Mouse (Mus musculus) limb, embryonic 10.5 days (tissue): Measurements from ENCODE around the gene Prim2. TPM values are rescaled to one million over a fixed set of nuclear protein-coding genes. Genes with fewer than 3 reads are reported as not detected.
A peak's percentile ranks its signal among the peaks of the same experiment; 100 is the strongest.

ENCODE experiments used
- DNase-seq: peaks from one replicate; pipeline ENCODE4 v3.0.0-alpha.2; 2017; ENCODE audit warnings: low spot score
- H3K27ac ChIP-seq: fragments of 300-500 bp; sonication (generic); 2 replicates; pipeline ENCODE4 v1.5.1; 2016; ENCODE audit warnings: mild to moderate bottlenecking
- H3K27me3 ChIP-seq: fragments of 300-500 bp; sonication (generic); 2 replicates; pipeline ENCODE4 v1.6.1; 2016; ENCODE audit warnings: low read depth, mild to moderate bottlenecking; ENCODE audit not compliant: poor library complexity, severe bottlenecking
- H3K36me3 ChIP-seq: fragments of 300-500 bp; sonication (generic); 2 replicates; pipeline ENCODE4 v1.6.1; 2016; ENCODE audit warnings: mild to moderate bottlenecking, moderate library complexity
- H3K4me1 ChIP-seq: fragments of 300-500 bp; sonication (generic); 2 replicates; pipeline ENCODE4 v1.6.1; 2016
- H3K4me3 ChIP-seq: fragments of 300-500 bp; sonication (generic); 2 replicates; pipeline ENCODE4 v1.5.1; 2016; ENCODE audit warnings: mild to moderate bottlenecking, moderate library complexity
- H3K9me3 ChIP-seq: fragments of 300-500 bp; sonication (generic); replicated peaks from 2 replicates; pipeline ENCODE4 v1.6.1; 2016; ENCODE audit warnings: mild to moderate bottlenecking
- WGBS: fragments of 180-500 bp; shearing (Covaris S2); methylation state at CpG from one replicate; pipeline ENCODE4 v1.1.7; 2016; 5-methylcytosine and 5-hydroxymethylcytosine counted together
- polyA plus RNA-seq: library from polyadenylated mRNA; unstranded; fragments of >200 nt; fragmentation: Nextera tagmentation; extraction: Ambion mirVana; gene quantifications from 2 replicates; pipeline ENCODE4 v1.2.1, GENCODE M21; 2016

Prim2 gene
- polyA plus RNA-seq, 1 experiment from 2014 or later = 54.5 TPM

GRCm38 (mm10) chr1:33480382-33480781 is 189.2 kb downstream of the Prim2 start:
- Histone ChIP-seq H3K27ac (no peak overlapping the region), H3K4me1 (no peaks in the 10 kb centered on the region), H3K9me3 (no peaks in the 10 kb centered on the region), H3K4me3 (no peak overlapping the region), H3K27me3 (no peaks in the 10 kb centered on the region), H3K36me3 (0 out of 2 replicates have a peak, but pooled peaks cover 17% of the 10 kb centered on the region)
- WGBS = 85% methylated on average over 7 of the region's 7 CpGs
- no peak for DNase-seq

GRCm38 (mm10) chr1:33471069-33471468 is 198.5 kb downstream of the Prim2 start:
- WGBS = 94% methylated on average over 6 of the region's 6 CpGs
- no peak overlapping the region for H3K27ac ChIP-seq
- DNase-seq = no peak

GRCm38 (mm10) chr1:33470222-33470621 is 199.4 kb downstream of the Prim2 start:
- WGBS = 94% methylated on average over 8 of the region's 8 CpGs
- peaks cover 12% of the 10 kb centered on the region for H3K36me3 ChIP-seq
- no peak overlapping the region for H3K27ac ChIP-seq
- peaks cover 11% of the 10 kb centered on the region for H3K4me1 ChIP-seq
- H3K4me3 ChIP-seq = no peak overlapping the region
- H3K27me3 ChIP-seq = no peaks in the 10 kb centered on the region
- no peak for DNase-seq
- H3K9me3 ChIP-seq = no peaks in the 10 kb centered on the region

More at GRCm38 (mm10) chr1:33471069-33471468, 198.5 kb downstream of the Prim2 start:
- H3K9me3 ChIP-seq = no peaks in the 10 kb centered on the region
- H3K4me1 ChIP-seq = peaks cover 4% of the 10 kb centered on the region; the same call in 1 of the 2 replicates
- H3K27me3 ChIP-seq = no peaks in the 10 kb centered on the region
- peaks cover 12% of the 10 kb centered on the region for H3K36me3 ChIP-seq
- H3K4me3 ChIP-seq = no peak overlapping the region

- Histone ChIP-seq H3K27ac (no peak overlapping the region), H3K36me3 (peaks cover 11% of the 10 kb centered on the region), H3K9me3 (no peaks in the 10 kb centered on the region), H3K4me1 (peaks cover 29% of the 10 kb centered on the region), H3K4me3 (no peak overlapping the region), H3K27me3 (no peaks in the 10 kb centered on the region)
- 54% methylated on average over 5 of the region's 5 CpGs for WGBS
- no peak for DNase-seq
These were observed 205.4 kb downstream of the Prim2 start for GRCm38 (mm10) chr1:33464234-33464633.

- Histone ChIP-seq H3K9me3 (no peaks in the 10 kb centered on the region), H3K4me3 (no peak overlapping the region), H3K27ac (no peak overlapping the region), H3K36me3 (peaks cover 10% of the 10 kb centered on the region), H3K4me1 (peaks cover 22% of the 10 kb centered on the region), H3K27me3 (no peaks in the 10 kb centered on the region)
- no peak for DNase-seq
- 63% methylated on average over 8 of the region's 8 CpGs for WGBS
These were observed 208.9 kb downstream of the Prim2 start for GRCm38 (mm10) chr1:33460703-33461102.

- peak; percentile 43 for DNase-seq
- H3K9me3 ChIP-seq = no peaks in the 10 kb centered on the region
- peaks cover 18% of the 10 kb centered on the region for H3K4me1 ChIP-seq
- H3K36me3 ChIP-seq = peaks cover 10% of the 10 kb centered on the region
- 30% methylated on average over 3 of the region's 3 CpGs for WGBS
- H3K27ac ChIP-seq = no peak overlapping the region
- no peak overlapping the region for H3K4me3 ChIP-seq
- H3K27me3 ChIP-seq = no peaks in the 10 kb centered on the region
These were observed 209.3 kb downstream of the Prim2 start for GRCm38 (mm10) chr1:33460262-33460661.

- WGBS = 88% methylated on average over 3 of the region's 3 CpGs
These were observed 210.6 kb downstream of the Prim2 start for GRCm38 (mm10) chr1:33458950-33459349.

GRCm38 (mm10) chr1:33454251-33454650 is 215.3 kb downstream of the Prim2 start:
- WGBS = 95% methylated on average over 6 of the region's 6 CpGs
- Histone ChIP-seq H3K4me1 (no peaks in the 10 kb centered on the region), H3K27ac (no peak overlapping the region), H3K36me3 (0 out of 2 replicates have a peak, but pooled peaks cover 5% of the 10 kb centered on the region), H3K27me3 (no peaks in the 10 kb centered on the region), H3K4me3 (no peak overlapping the region), H3K9me3 (no peaks in the 10 kb centered on the region)
- no peak for DNase-seq

More at GRCm38 (mm10) chr1:33458950-33459349, 210.6 kb downstream of the Prim2 start:
- Histone ChIP-seq H3K36me3 (peaks cover 12% of the 10 kb centered on the region), H3K27me3 (no peaks in the 10 kb centered on the region), H3K27ac (no peak overlapping the region), H3K9me3 (no peaks in the 10 kb centered on the region), H3K4me3 (no peak overlapping the region), H3K4me1 (peaks cover 14% of the 10 kb centered on the region)
- no peak for DNase-seq

GRCm38 (mm10) chr1:33453299-33453698 is 216.3 kb downstream of the Prim2 start:
- H3K4me1 ChIP-seq = no peaks in the 10 kb centered on the region
- no peak overlapping the region for H3K27ac ChIP-seq
- H3K27me3 ChIP-seq = no peaks in the 10 kb centered on the region
- WGBS = 91% methylated on average over 9 of the region's 9 CpGs
- H3K36me3 ChIP-seq = 0 out of 2 replicates have a peak, but pooled peaks cover 5% of the 10 kb centered on the region
- no peak for DNase-seq
- H3K4me3 ChIP-seq = no peak overlapping the region
- no peaks in the 10 kb centered on the region for H3K9me3 ChIP-seq

GRCm38 (mm10) chr1:33447179-33447578 is 222.4 kb downstream of the Prim2 start:
- Histone ChIP-seq H3K4me3 (no peak overlapping the region), H3K4me1 (no peaks in the 10 kb centered on the region), H3K36me3 (no peaks in the 10 kb centered on the region), H3K27ac (no peak overlapping the region), H3K27me3 (no peaks in the 10 kb centered on the region), H3K9me3 (no peaks in the 10 kb centered on the region)
- no peak for DNase-seq
- WGBS = 84% methylated on average over 4 of the region's 4 CpGs

- H3K4me1 ChIP-seq = no peaks in the 10 kb centered on the region
- WGBS = 98% methylated on average over 2 of the region's 2 CpGs
- no peaks in the 10 kb centered on the region for H3K9me3 ChIP-seq
These were observed 233.4 kb downstream of the Prim2 start for GRCm38 (mm10) chr1:33436167-33436566.

More at GRCm38 (mm10) chr1:33436167-33436566, 233.4 kb downstream of the Prim2 start:
- Histone ChIP-seq H3K4me3 (no peak overlapping the region), H3K27ac (no peak overlapping the region), H3K36me3 (no peaks in the 10 kb centered on the region), H3K27me3 (no peaks in the 10 kb centered on the region)
- no peak for DNase-seq
